Mouse (Mus musculus): Measurements from ENCODE around the gene Tet2. TPM values are rescaled to one million over a fixed set of nuclear protein-coding genes. Genes with fewer than 3 reads are reported as not detected.

The Tet2 gene
- polyA plus RNA-seq, 1 experiment from 2014 or later, result 12.9 TPM

DNA sequence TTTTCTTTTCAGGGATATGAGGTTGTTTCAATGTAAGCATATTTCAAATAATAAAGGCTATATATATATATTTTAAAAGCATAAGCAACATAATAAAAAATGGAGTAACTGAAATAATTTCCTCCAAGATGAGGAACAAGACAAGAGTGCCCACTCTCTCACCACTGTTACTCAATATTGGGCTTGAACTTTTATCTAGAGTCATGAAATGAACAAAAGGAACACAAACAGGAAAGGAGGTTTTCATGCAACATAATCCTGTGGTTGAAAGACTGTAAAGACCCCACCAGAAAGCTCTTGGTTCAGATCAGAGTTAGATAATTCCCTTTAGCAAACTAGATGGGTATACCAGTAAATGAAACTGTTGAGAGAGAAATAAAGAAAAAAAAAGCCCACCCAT is 121.9 kb downstream of the Tet2 start:
- ATAC-seq (ENCODE audit: low FRiP score, low TSS enrichment), result no peak
- Histone ChIP-seq H3K36me3 (ENCODE audit: control insufficient read depth, insufficient read depth, low read length) (no peaks in the 10 kb centered on the region), H3K4me3 (ENCODE audit: low read depth, low read length) (no peak overlapping the region), H3K27me3 (ENCODE audit: control insufficient read depth, insufficient read depth, low read length) (no peaks in the 10 kb centered on the region), H3K27ac (replicated peaks) (no peak overlapping the region), H3K4me1 (replicated peaks; ENCODE audit: control insufficient read depth, insufficient read depth) (no peaks in the 10 kb centered on the region), H3K4me2 (replicated peaks; ENCODE audit: low read depth) (no peak overlapping the region), H3K9ac (ENCODE audit: low read length) (no peak overlapping the region), H3K9me3 (ENCODE audit: control insufficient read depth, low read length) (no peaks in the 10 kb centered on the region)
- TF ChIP-seq CTCF (IDR thresholded peaks at IDR 0.05; ENCODE audit: low read depth), result no peak
- no peak for TF ChIP-seq EP300 (optimal IDR thresholded peaks at IDR 0.05)
- no peak for DNase-seq (ENCODE audit: low spot score)

DNA sequence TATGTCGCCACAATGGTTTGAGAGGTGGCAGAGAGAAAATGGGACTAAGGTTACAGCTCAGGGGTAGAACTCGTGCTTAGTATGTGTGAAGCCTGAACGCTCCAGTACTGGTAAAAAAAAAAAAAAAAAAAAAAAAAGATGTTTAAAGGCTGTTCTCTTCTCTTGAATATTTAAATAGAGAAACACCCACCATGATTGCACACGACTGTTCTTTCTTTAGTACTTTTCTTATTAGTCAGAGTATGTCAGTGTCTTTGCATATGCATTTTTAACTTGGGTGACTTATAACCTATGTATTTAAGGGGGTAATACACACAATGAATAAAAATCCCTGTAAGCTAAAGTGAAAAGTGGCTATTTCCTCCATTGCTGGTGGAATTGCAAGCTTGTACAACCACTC is 130.2 kb downstream of the Tet2 start:
- ATAC-seq (ENCODE audit: low FRiP score, low TSS enrichment) (no peak), DNase-seq (ENCODE audit: low spot score) (no peak)
- Histone ChIP-seq H3K9me3 (ENCODE audit: control insufficient read depth, low read length) (no peaks in the 10 kb centered on the region), H3K4me2 (replicated peaks; ENCODE audit: low read depth) (no peak overlapping the region), H3K4me3 (ENCODE audit: low read depth, low read length) (no peak overlapping the region), H3K27ac (replicated peaks) (no peak overlapping the region), H3K9ac (ENCODE audit: low read length) (no peak overlapping the region), H3K27me3 (ENCODE audit: control insufficient read depth, insufficient read depth, low read length) (no peaks in the 10 kb centered on the region), H3K4me1 (replicated peaks; ENCODE audit: control insufficient read depth, insufficient read depth) (no peaks in the 10 kb centered on the region), H3K36me3 (ENCODE audit: control insufficient read depth, insufficient read depth, low read length) (no peaks in the 10 kb centered on the region)
- no peak for TF ChIP-seq EP300 (optimal IDR thresholded peaks at IDR 0.05)
- no peak for TF ChIP-seq CTCF (IDR thresholded peaks at IDR 0.05; ENCODE audit: low read depth)
- 89% methylated on average over 4 of the region's 4 CpGs for WGBS

Small RNAs within 50 kb of the gene (microRNA-seq; reads per million reads assigned to microRNA genes)
- gene Gm25042, result not detected

Other genes with a start within 250 kb of the Tet2 start
- 81.2 and 85.7 TPM in 2 replicates for gene Ppa2, start 235.0 kb downstream of the Tet2 start, polyA plus RNA-seq (2015; fragmentation: Nextera tagmentation; extraction: Ambion mirVana)

All from stomach, postnatal 0 days (tissue).